Comparison of ENCODE assay signal across 8 mouse cellular contexts in the genomic region with DNA sequence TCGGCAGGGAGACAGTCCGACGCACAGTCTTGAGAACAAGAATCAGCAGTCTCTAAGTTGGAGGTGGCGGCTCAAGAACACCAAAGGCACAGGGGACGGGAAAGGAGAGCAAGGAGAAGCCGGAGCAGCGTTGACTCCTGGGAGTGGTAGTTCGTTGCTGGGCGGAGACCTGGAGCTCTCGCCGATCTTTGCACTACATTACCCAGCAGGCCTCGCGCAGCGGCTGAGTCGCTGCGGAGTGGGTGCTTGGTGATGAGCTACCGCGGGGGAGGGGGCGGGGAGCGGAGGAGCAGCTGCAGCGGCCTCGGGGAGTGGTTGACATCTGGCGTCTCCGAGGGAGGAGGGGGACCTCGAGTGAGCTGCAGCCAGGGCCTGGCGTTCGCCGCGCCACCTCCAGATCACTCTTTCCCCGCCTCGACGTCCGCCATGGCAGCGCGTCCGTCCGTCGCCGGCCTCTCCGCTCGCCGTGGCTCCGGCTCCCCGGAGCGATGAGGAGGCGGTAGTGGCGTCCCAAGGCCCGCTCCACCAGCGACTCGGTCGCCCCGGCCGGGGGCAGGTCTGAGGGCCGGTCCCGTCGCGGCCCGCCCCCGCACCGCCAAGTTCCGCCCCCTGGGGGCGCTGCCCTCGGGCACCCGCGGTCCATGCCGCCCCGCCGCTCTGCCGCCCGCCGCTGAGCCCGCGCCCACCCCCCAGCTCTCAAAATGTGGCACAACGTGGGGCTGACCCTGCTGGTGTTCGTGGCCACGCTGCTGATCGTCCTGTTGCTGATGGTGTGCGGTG. TPM values are rescaled to one million over a fixed set of nuclear protein-coding genes. Genes with fewer than 3 reads are reported as not detected.
DNase-seq lines count a peak whose midpoint lies in the region; ATAC-seq and TF ChIP-seq lines count a peak whose summit lies in the region.

A gene (plus strand): TSS at position 307 of the 780 bp plus-strand sequence.

- H3K27me3 ChIP-seq in G1E (ENCODE audit: insufficient read depth, low read length): peaks cover 11% of the 10 kb centered on the region
- H3K27me3 ChIP-seq in forebrain, embryonic 16.5 days (replicated peaks; ENCODE audit: control insufficient read depth, insufficient read depth, low read length): 0 out of 2 replicates have a peak, but pooled peaks cover 5% of the 10 kb centered on the region
- H3K27me3 ChIP-seq in lung, embryonic 14.5 days (ENCODE audit: insufficient read depth, low read length): no peaks in the 10 kb centered on the region
- no peaks in the 10 kb centered on the region for H3K27me3 ChIP-seq in thymus, adult 2 months (ENCODE audit: control insufficient read depth, insufficient read depth, low read length)

- peak within 1 kb of the TSS; percentile 77 for H3K4me2 ChIP-seq in forebrain, embryonic 16.5 days (ENCODE audit: low read length)
- H3K4me2 ChIP-seq in lung, embryonic 14.5 days: peak within 1 kb of the TSS; percentile 86

- intact Hi-C loops in heart, postnatal 36 days (cut with DNase I): no loop called here

- DNase-seq in G1E (ENCODE audit: low spot score): peak; percentile 97
- DNase-seq in cerebellum, adult 18-20 months: peak; percentile 90 to 98
- peak; percentile 87 to 93 for DNase-seq in heart, postnatal 36 days
- DNase-seq in layer of hippocampus, adult 2 months (ENCODE audit: low spot score in 2 of 2): peak; percentile 91 to 96
- peak; percentile 97 for DNase-seq in lung, embryonic 14.5 days
- DNase-seq in thymus, adult 2 months: peak; percentile 94

- peak within 1 kb of the TSS; percentile 92 for H3K4me3 ChIP-seq in G1E (ENCODE audit: low read depth, low read length)
- H3K4me3 ChIP-seq in forebrain, embryonic 16.5 days (replicated peaks; ENCODE audit: low read length): peak within 1 kb of the TSS; percentile 87
- peak within 1 kb of the TSS; percentile 69 for H3K4me3 ChIP-seq in layer of hippocampus, adult 2 months
- peak within 1 kb of the TSS; percentile 73 for H3K4me3 ChIP-seq in lung, embryonic 14.5 days (ENCODE audit: low read depth, low read length)
- peak within 1 kb of the TSS; percentile 96 for H3K4me3 ChIP-seq in olfactory bulb, adult 2 months (ENCODE audit: insufficient read depth, low read depth, low read length)
- H3K4me3 ChIP-seq in thymus, adult 2 months (ENCODE audit: control insufficient read depth, insufficient read depth, low read length): peak within 1 kb of the TSS; percentile 76

- H3K27ac ChIP-seq in forebrain, embryonic 16.5 days (ENCODE audit: low read length): peak within 1 kb of the TSS; percentile 84
- peak within 1 kb of the TSS; percentile 99 for H3K27ac ChIP-seq in layer of hippocampus, adult 2 months
- H3K27ac ChIP-seq in lung, embryonic 14.5 days (ENCODE audit: low read depth): peak within 1 kb of the TSS; percentile 83; the same call in 1 of the 2 replicates
- H3K27ac ChIP-seq in olfactory bulb, adult 2 months (ENCODE audit: insufficient read depth, low read depth, low read length): peak within 1 kb of the TSS; percentile 98
- peak within 1 kb of the TSS; percentile 87 for H3K27ac ChIP-seq in thymus, adult 2 months (ENCODE audit: control insufficient read depth, insufficient read depth, low read length)

- no peak for TF ChIP-seq CTCF in G1E (IDR thresholded peaks at IDR 0.05; ENCODE audit: low read depth, low read length)
- peak; percentile 70 for TF ChIP-seq CTCF in layer of hippocampus, adult 2 months (conservative IDR thresholded peaks at IDR 0.05)
- TF ChIP-seq CTCF in lung, embryonic 14.5 days (IDR thresholded peaks at IDR 0.05; ENCODE audit: low read depth): no peak
- peak; percentile 26; the same call in 1 of the 2 replicates for TF ChIP-seq CTCF in olfactory bulb, adult 2 months (IDR thresholded peaks at IDR 0.05; ENCODE audit: insufficient read depth, low read depth, low read length)
- TF ChIP-seq CTCF in thymus, adult 2 months (IDR thresholded peaks at IDR 0.05; ENCODE audit: borderline replicate concordance, control insufficient read depth, extremely low read depth, insufficient read depth, low read length, poor library complexity): peak; percentile 89; the same call in 1 of the 2 replicates

- ATAC-seq in G1E (ENCODE audit: extremely low read depth, insufficient number of reproducible peaks, low FRiP score, poor library complexity, severe bottlenecking): peak; percentile 95
- ATAC-seq in forebrain, embryonic 16.5 days: peak; percentile 99
- peak; percentile 98 for ATAC-seq in lung, embryonic 14.5 days (ENCODE audit: insufficient read depth)

- peaks cover 41% of the 10 kb centered on the region for H3K4me1 ChIP-seq in G1E (ENCODE audit: insufficient read depth, low read depth, low read length)
- peaks cover 13% of the 10 kb centered on the region for H3K4me1 ChIP-seq in forebrain, embryonic 16.5 days (replicated peaks; ENCODE audit: control insufficient read depth, insufficient read depth, low read length)
- H3K4me1 ChIP-seq in lung, embryonic 14.5 days (ENCODE audit: insufficient read depth): 0 out of 2 replicates have a peak, but pooled peaks cover 3% of the 10 kb centered on the region
- H3K4me1 ChIP-seq in olfactory bulb, adult 2 months (ENCODE audit: control insufficient read depth, insufficient read depth, low read length): peaks cover 6% of the 10 kb centered on the region
- peaks cover 6% of the 10 kb centered on the region for H3K4me1 ChIP-seq in thymus, adult 2 months (replicated peaks; ENCODE audit: control insufficient read depth, insufficient read depth, low read length)

- WGBS in forebrain, embryonic 16.5 days: 0% methylated on average over 64 of the region's 78 CpGs
- under 1% methylated on average over 72 of the region's 78 CpGs for WGBS in lung, embryonic 14.5 days
- WGBS in olfactory bulb, adult 2 months: under 1% methylated on average over 78 of the region's 78 CpGs
- under 1% methylated on average over 78 of the region's 78 CpGs for WGBS in thymus, adult 2 months

- H3K9me3 ChIP-seq in G1E (replicated peaks): no peaks in the 10 kb centered on the region
- no peaks in the 10 kb centered on the region for H3K9me3 ChIP-seq in forebrain, embryonic 16.5 days (ENCODE audit: control insufficient read depth, low read length)
- no peaks in the 10 kb centered on the region for H3K9me3 ChIP-seq in lung, embryonic 14.5 days (ENCODE audit: low read depth, low read length)

- peaks cover 18% of the 10 kb centered on the region for H3K36me3 ChIP-seq in G1E (replicated peaks)
- no peaks in the 10 kb centered on the region for H3K36me3 ChIP-seq in forebrain, embryonic 16.5 days (ENCODE audit: control insufficient read depth, insufficient read depth)
- H3K36me3 ChIP-seq in lung, embryonic 14.5 days (ENCODE audit: insufficient read depth): no peaks in the 10 kb centered on the region
- H3K36me3 ChIP-seq in thymus, adult 2 months (ENCODE audit: control insufficient read depth, insufficient read depth, low read length): no peaks in the 10 kb centered on the region

- peak within 1 kb of the TSS; percentile 87 for H3K9ac ChIP-seq in forebrain, embryonic 16.5 days (replicated peaks; ENCODE audit: low read depth, low read length)
- peak within 1 kb of the TSS; percentile 77 for H3K9ac ChIP-seq in lung, embryonic 14.5 days

- peak; percentile 63; the same call in 1 of the 2 replicates for TF ChIP-seq POLR2A in olfactory bulb, adult 2 months (IDR thresholded peaks at IDR 0.05; ENCODE audit: insufficient read depth, low read depth, low read length)
- no peak; the same call in 1 of the 2 replicates for TF ChIP-seq POLR2A in thymus, adult 2 months (IDR thresholded peaks at IDR 0.05; ENCODE audit: control insufficient read depth, extremely low read depth, insufficient read depth, low read length, poor library complexity)

RNA-seq across cellular contexts. Expression of the gene that starts here (rescaled TPM):
- 18.6 and 22.4 TPM in 2 replicates for total RNA-seq in G1E (2014; fragmentation: Nextera tagmentation)
- 12.6 and 14.4 TPM in 2 replicates for total RNA-seq in G1E (2017)
- polyA plus RNA-seq in G1E (2012): 2.4 and 2.6 TPM in 2 replicates
- 26.9 and 28.2 TPM in 2 replicates for polyA plus RNA-seq in forebrain, embryonic 16.5 days (2015; fragmentation: Nextera tagmentation; extraction: Ambion mirVana)
- total RNA-seq in heart, postnatal 36 days (2021): 10 to 100 TPM; 23.6 to 25.0 TPM
- total RNA-seq in layer of hippocampus, adult 2 months (2021): 100 to 1,000 TPM; 141 to 143 TPM
- polyA plus RNA-seq in lung, embryonic 14.5 days (2014; fragmentation: Nextera tagmentation; extraction: Ambion mirVana): 11.9 and 12.0 TPM in 2 replicates
- polyA plus RNA-seq in olfactory bulb, adult 2 months (2012; ENCODE audit: insufficient read depth, insufficient read length, low replicate concordance, missing spikeins): not detected in 2 replicates
- 9.9 and 13.4 TPM in 2 replicates for polyA plus RNA-seq in thymus, adult 2 months (2012; rRNA removed)

Comparison
In these comparisons a context has a peak if more than half of its experiments do, and no peak if none do; other contexts are left out.
1. Peak in every context shown above with its lines: DNase-seq, ATAC-seq, H3K4me3 ChIP-seq and H3K27ac ChIP-seq.
2. RNA of the gene that starts here (total RNA-seq): 141 to 143 TPM in layer of hippocampus, adult 2 months; 23.6 to 25.0 TPM in heart, postnatal 36 days and 12.6 to 22.4 TPM in G1E; every median in the first group is over 4 times any median in the second.
3. CTCF ChIP-seq: peak in layer of hippocampus, adult 2 months (single experiment), olfactory bulb, adult 2 months (single experiment) and thymus, adult 2 months (single experiment); none in G1E (single experiment) and lung, embryonic 14.5 days (single experiment).